ENCODE assay signal across 14 mouse cellular contexts in the genomic region with DNA sequence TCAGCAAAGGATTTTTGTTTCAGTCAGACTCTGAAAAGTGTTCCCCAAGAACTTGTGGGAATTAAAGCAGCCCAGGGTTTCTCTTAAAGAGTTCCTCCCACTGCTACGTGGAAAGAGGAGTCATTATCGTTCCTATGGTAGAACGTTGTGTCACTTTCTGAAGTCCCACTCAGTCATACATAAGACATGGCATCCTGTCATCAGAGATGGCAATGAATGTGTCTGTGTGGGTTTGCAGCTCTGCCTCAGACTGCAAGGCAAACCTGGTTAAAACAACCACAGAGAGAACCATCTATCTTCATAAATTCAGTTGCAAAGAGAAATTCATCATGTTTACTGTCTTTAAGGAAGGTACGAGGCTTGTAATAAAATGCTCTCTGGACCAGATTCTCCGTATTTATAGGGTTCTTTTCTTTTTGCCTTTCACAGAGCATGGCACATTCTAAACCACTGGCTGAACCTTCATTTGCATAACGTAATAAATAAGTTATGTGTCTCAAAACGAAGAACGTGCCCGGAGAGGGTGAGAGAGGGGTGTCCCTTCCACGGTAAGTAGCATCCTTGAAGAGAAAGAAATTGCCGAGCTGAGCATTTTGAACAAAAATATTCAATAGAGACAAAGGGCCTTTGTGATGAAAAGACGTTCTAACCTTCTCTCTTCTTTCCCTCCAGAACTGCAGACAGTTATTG.
DNase-seq lines count a peak whose midpoint lies in the region; ATAC-seq and TF ChIP-seq lines count a peak whose summit lies in the region.
"Had no signal": no experiment of that assay in that cellular context is flagged by ENCODE, and none has a peak within 500 bp of the region (broad histone marks: within the 10 kb centered on the region; RNA-seq: fewer than 3 reads in every experiment).

No protein-coding gene starts in this region.

- H3K9ac ChIP-seq in forebrain, embryonic 13.5 days = 0 out of 2 replicates have a peak overlapping the region, but pooled peaks have one; percentile 30
- no peak overlapping the region for H3K9ac ChIP-seq in forebrain, embryonic 11.5 days (ENCODE audit: low read length)
- H3K9ac ChIP-seq in hindbrain, embryonic 15.5 days = no peak overlapping the region
- H3K9ac ChIP-seq in midbrain, postnatal 0 days (replicated peaks; ENCODE audit: low read length, poor library complexity, severe bottlenecking) = no peak overlapping the region

- peak overlapping the region; percentile 28 for H3K4me2 ChIP-seq in forebrain, embryonic 13.5 days
- no peak overlapping the region for H3K4me2 ChIP-seq in forebrain, embryonic 11.5 days (ENCODE audit: low read depth, low read length, severe bottlenecking)
- H3K4me2 ChIP-seq in hindbrain, embryonic 15.5 days = peak overlapping the region; percentile 26
- peak overlapping the region; percentile 36; the same call in 1 of the 2 replicates for H3K4me2 ChIP-seq in midbrain, postnatal 0 days (ENCODE audit: low read depth, low read length, poor library complexity, severe bottlenecking)
- H3K4me2 ChIP-seq: heart, embryonic 11.5 days had no signal

- H3K27ac ChIP-seq in forebrain, embryonic 13.5 days = no peak overlapping the region
- no peak overlapping the region for H3K27ac ChIP-seq in forebrain, embryonic 11.5 days (ENCODE audit: low read depth, low read length)
- peak overlapping the region; percentile 16 for H3K27ac ChIP-seq in hindbrain, embryonic 15.5 days (replicated peaks)
- no peak overlapping the region for H3K27ac ChIP-seq in midbrain, postnatal 0 days (ENCODE audit: low read depth, low read length)
- H3K27ac ChIP-seq: gastrocnemius, adult 2 months had no signal

- 24% methylated on average over 12 of the region's 12 CpGs for WGBS in forebrain, embryonic 13.5 days
- WGBS in forebrain, embryonic 11.5 days = 44% methylated on average over 12 of the region's 12 CpGs
- WGBS in hindbrain, embryonic 15.5 days = 26% methylated on average over 12 of the region's 12 CpGs
- WGBS in midbrain, postnatal 0 days = 31% methylated on average over 12 of the region's 12 CpGs

- no peak for TF ChIP-seq CTCF in brain, embryonic 14.5 days (IDR thresholded peaks at IDR 0.05; ENCODE audit: borderline replicate concordance, extremely low read depth, insufficient read depth, insufficient read length)
- no peak for TF ChIP-seq CTCF in midbrain, postnatal 0 days (IDR thresholded peaks at IDR 0.05)

- TF ChIP-seq POLR2A in brain, embryonic 14.5 days (IDR thresholded peaks at IDR 0.05; ENCODE audit: borderline replicate concordance, extremely low read depth, insufficient read depth, insufficient read length, poor library complexity, severe bottlenecking) = no peak

- no peaks in the 10 kb centered on the region for H3K9me3 ChIP-seq in forebrain, embryonic 13.5 days (replicated peaks)
- H3K9me3 ChIP-seq in forebrain, embryonic 11.5 days (ENCODE audit: control insufficient read depth, low read length) = no peaks in the 10 kb centered on the region
- no peaks in the 10 kb centered on the region for H3K9me3 ChIP-seq in hindbrain, embryonic 15.5 days
- H3K9me3 ChIP-seq in midbrain, postnatal 0 days (ENCODE audit: low read length) = no peaks in the 10 kb centered on the region

- no peak for DNase-seq in forebrain, embryonic 11.5 days (ENCODE audit: low spot score)
- peak; percentile 32 for DNase-seq in brain, embryonic 14.5 days (ENCODE audit: low read depth)
- no peak for DNase-seq in midbrain, postnatal 0 days (ENCODE audit: low spot score)
- DNase-seq in ovary, postnatal 10 days (ENCODE audit: low spot score) = no peak
- no peak for DNase-seq in urinary bladder, postnatal 36 days (ENCODE audit: low spot score in 2 of 2)
- DNase-seq in cerebellum, adult 9-10 months = no peak
- DNase-seq: gastrocnemius, adult 2 months; heart, postnatal 36 days; kidney, adult 9 months; thymus, postnatal 25 days had no signal

- H3K36me3 ChIP-seq in forebrain, embryonic 13.5 days (ENCODE audit: poor library complexity, severe bottlenecking) = no peaks in the 10 kb centered on the region
- no peaks in the 10 kb centered on the region for H3K36me3 ChIP-seq in forebrain, embryonic 11.5 days (ENCODE audit: control insufficient read depth, insufficient read depth, low read length)
- no peaks in the 10 kb centered on the region for H3K36me3 ChIP-seq in hindbrain, embryonic 15.5 days
- H3K36me3 ChIP-seq in midbrain, postnatal 0 days (ENCODE audit: insufficient read depth, low read length) = no peaks in the 10 kb centered on the region

- no peak overlapping the region for H3K4me3 ChIP-seq in forebrain, embryonic 13.5 days
- no peak overlapping the region for H3K4me3 ChIP-seq in forebrain, embryonic 11.5 days (ENCODE audit: low read depth, low read length)
- no peak overlapping the region for H3K4me3 ChIP-seq in hindbrain, embryonic 15.5 days
- no peak overlapping the region for H3K4me3 ChIP-seq in midbrain, postnatal 0 days (ENCODE audit: low read depth, low read length)
- H3K4me3 ChIP-seq: erythroblast, embryonic 14.5 days; gastrocnemius, adult 2 months had no signal

- ATAC-seq in forebrain, embryonic 13.5 days = 0 out of 2 replicates have a peak, but pooled peaks have one; percentile 53
- no peak for ATAC-seq in forebrain, embryonic 11.5 days (replicated peaks; ENCODE audit: low FRiP score)
- no peak for ATAC-seq in hindbrain, embryonic 15.5 days (ENCODE audit: low FRiP score, low read depth)
- no peak for ATAC-seq in midbrain, postnatal 0 days (ENCODE audit: low FRiP score)

- peaks cover 11% of the 10 kb centered on the region; the same call in 1 of the 2 replicates for H3K4me1 ChIP-seq in forebrain, embryonic 13.5 days
- 0 out of 2 replicates have a peak, but pooled peaks cover 4% of the 10 kb centered on the region for H3K4me1 ChIP-seq in forebrain, embryonic 11.5 days (replicated peaks; ENCODE audit: control insufficient read depth, insufficient read depth, low read length)
- peaks cover 12% of the 10 kb centered on the region for H3K4me1 ChIP-seq in hindbrain, embryonic 15.5 days (replicated peaks)
- peaks cover 2% of the 10 kb centered on the region; the same call in 1 of the 2 replicates for H3K4me1 ChIP-seq in midbrain, postnatal 0 days (ENCODE audit: insufficient read depth, low read length)

- H3K27me3 ChIP-seq in forebrain, embryonic 13.5 days = no peaks in the 10 kb centered on the region
- no peaks in the 10 kb centered on the region for H3K27me3 ChIP-seq in forebrain, embryonic 11.5 days (ENCODE audit: control insufficient read depth, insufficient read depth, low read length)
- H3K27me3 ChIP-seq in hindbrain, embryonic 15.5 days = no peaks in the 10 kb centered on the region
- H3K27me3 ChIP-seq in midbrain, postnatal 0 days (ENCODE audit: insufficient read depth, low read length) = no peaks in the 10 kb centered on the region
